Mouse (Mus musculus): ENCODE results near the gene 1700028K03Rik. TPM values are rescaled to one million over a fixed set of nuclear protein-coding genes. Genes with fewer than 3 reads are reported as not detected.

Gene 1700028K03Rik
- polyA plus RNA-seq (2012; rRNA removed), result 0.04 and 0.08 TPM in 2 replicates

DNA sequence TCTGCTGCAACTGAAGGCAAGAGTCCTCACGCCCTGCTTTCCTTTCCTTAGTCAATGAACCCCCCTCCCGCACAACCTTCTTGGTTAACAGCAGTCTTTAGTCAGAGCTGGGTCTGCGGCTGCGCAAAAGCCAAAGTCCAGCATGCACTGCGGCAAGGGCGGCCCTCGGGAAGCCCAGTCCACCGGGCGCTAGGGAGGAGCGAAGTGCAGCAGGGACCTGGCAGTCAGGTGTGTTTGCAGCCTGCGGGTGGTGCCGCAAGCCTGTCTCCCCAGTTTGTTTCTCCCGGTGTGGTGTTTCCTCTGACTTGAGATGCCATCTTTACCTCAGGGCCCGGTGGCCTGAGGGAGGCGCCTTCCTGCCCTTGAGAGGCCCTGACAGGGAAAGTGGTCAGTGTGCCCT is at the start of gene 1700028K03Rik:
1700028K03Rik (plus strand) TSS at position 129 of the 400 bp plus-strand sequence.
- TF ChIP-seq CTCF (IDR thresholded peaks at IDR 0.05; ENCODE audit: borderline replicate concordance, control insufficient read depth, extremely low read depth, insufficient read depth, low read length, poor library complexity), result no peak
- TF ChIP-seq POLR2A (IDR thresholded peaks at IDR 0.05; ENCODE audit: control insufficient read depth, extremely low read depth, insufficient read depth, low read length, poor library complexity), result no peak
- Histone ChIP-seq H3K27me3 (ENCODE audit: control insufficient read depth, insufficient read depth, low read length) (no peaks in the 10 kb centered on the region), H3K27ac (ENCODE audit: control insufficient read depth, insufficient read depth, low read length) (no peak within 1 kb of the TSS), H3K36me3 (ENCODE audit: control insufficient read depth, insufficient read depth, low read length) (no peaks in the 10 kb centered on the region), H3K4me3 (ENCODE audit: control insufficient read depth, insufficient read depth, low read length) (no peak within 1 kb of the TSS), H3K4me1 (replicated peaks; ENCODE audit: control insufficient read depth, insufficient read depth, low read length) (no peaks in the 10 kb centered on the region)
- no peak for DNase-seq
- 89% methylated on average over 15 of the region's 15 CpGs for WGBS

- Histone ChIP-seq H3K4me1 (replicated peaks; ENCODE audit: control insufficient read depth, insufficient read depth, low read length) (no peaks in the 10 kb centered on the region), H3K36me3 (ENCODE audit: control insufficient read depth, insufficient read depth, low read length) (no peaks in the 10 kb centered on the region), H3K4me3 (ENCODE audit: control insufficient read depth, insufficient read depth, low read length) (no peak overlapping the region), H3K27me3 (ENCODE audit: control insufficient read depth, insufficient read depth, low read length) (no peaks in the 10 kb centered on the region), H3K27ac (ENCODE audit: control insufficient read depth, insufficient read depth, low read length) (no peak overlapping the region)
- TF ChIP-seq POLR2A (IDR thresholded peaks at IDR 0.05; ENCODE audit: control insufficient read depth, extremely low read depth, insufficient read depth, low read length, poor library complexity) (no peak), CTCF (IDR thresholded peaks at IDR 0.05; ENCODE audit: borderline replicate concordance, control insufficient read depth, extremely low read depth, insufficient read depth, low read length, poor library complexity) (no peak)
- DNase-seq, result no peak
- 86% methylated on average over 4 of the region's 4 CpGs for WGBS
Observed at GRCm38 (mm10) chr5:107488996-107489395, 45.5 kb upstream of the 1700028K03Rik start.

DNA sequence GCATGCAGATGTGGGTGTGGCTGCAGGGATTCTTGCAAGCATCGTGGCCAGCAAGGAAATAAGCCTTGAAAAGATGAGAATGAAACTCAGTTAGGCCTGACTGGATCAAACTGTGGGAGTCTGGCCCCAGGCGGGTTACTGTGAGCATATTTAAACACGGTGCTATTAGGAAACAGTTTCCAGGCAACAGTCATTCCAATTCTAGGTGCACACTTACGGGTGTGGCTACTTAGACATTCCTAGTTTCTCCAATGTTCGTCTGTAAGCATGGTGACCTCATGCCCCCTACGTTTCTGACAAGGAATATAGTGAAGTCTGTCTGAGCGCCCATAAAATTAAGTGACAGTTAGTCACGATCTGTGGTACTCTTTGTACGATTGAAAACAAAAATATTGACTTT is 43.5 kb upstream of the 1700028K03Rik start:
- Histone ChIP-seq H3K27ac (ENCODE audit: control insufficient read depth, insufficient read depth, low read length) (no peak overlapping the region), H3K27me3 (ENCODE audit: control insufficient read depth, insufficient read depth, low read length) (no peaks in the 10 kb centered on the region), H3K36me3 (ENCODE audit: control insufficient read depth, insufficient read depth, low read length) (no peaks in the 10 kb centered on the region), H3K4me1 (replicated peaks; ENCODE audit: control insufficient read depth, insufficient read depth, low read length) (no peaks in the 10 kb centered on the region), H3K4me3 (ENCODE audit: control insufficient read depth, insufficient read depth, low read length) (no peak overlapping the region)
- TF ChIP-seq CTCF (IDR thresholded peaks at IDR 0.05; ENCODE audit: borderline replicate concordance, control insufficient read depth, extremely low read depth, insufficient read depth, low read length, poor library complexity), result no peak
- no peak for TF ChIP-seq POLR2A (IDR thresholded peaks at IDR 0.05; ENCODE audit: control insufficient read depth, extremely low read depth, insufficient read depth, low read length, poor library complexity)
- WGBS, result 96% methylated on average over 9 of the region's 9 CpGs
- no peak for DNase-seq

- no peak for DNase-seq
- H3K27me3 ChIP-seq (ENCODE audit: control insufficient read depth, insufficient read depth, low read length), result no peaks in the 10 kb centered on the region
- no peaks in the 10 kb centered on the region for H3K4me1 ChIP-seq (replicated peaks; ENCODE audit: control insufficient read depth, insufficient read depth, low read length)
- no peaks in the 10 kb centered on the region for H3K36me3 ChIP-seq (ENCODE audit: control insufficient read depth, insufficient read depth, low read length)
- no peak overlapping the region for H3K27ac ChIP-seq (ENCODE audit: control insufficient read depth, insufficient read depth, low read length)
- WGBS, result 94% methylated on average over 2 of the region's 2 CpGs
- TF ChIP-seq CTCF (IDR thresholded peaks at IDR 0.05; ENCODE audit: borderline replicate concordance, control insufficient read depth, extremely low read depth, insufficient read depth, low read length, poor library complexity) (no peak), POLR2A (IDR thresholded peaks at IDR 0.05; ENCODE audit: control insufficient read depth, extremely low read depth, insufficient read depth, low read length, poor library complexity) (no peak)
- H3K4me3 ChIP-seq (ENCODE audit: control insufficient read depth, insufficient read depth, low read length), result no peak overlapping the region
Observed at GRCm38 (mm10) chr5:107492471-107492870, 42.0 kb upstream of the 1700028K03Rik start.

DNA sequence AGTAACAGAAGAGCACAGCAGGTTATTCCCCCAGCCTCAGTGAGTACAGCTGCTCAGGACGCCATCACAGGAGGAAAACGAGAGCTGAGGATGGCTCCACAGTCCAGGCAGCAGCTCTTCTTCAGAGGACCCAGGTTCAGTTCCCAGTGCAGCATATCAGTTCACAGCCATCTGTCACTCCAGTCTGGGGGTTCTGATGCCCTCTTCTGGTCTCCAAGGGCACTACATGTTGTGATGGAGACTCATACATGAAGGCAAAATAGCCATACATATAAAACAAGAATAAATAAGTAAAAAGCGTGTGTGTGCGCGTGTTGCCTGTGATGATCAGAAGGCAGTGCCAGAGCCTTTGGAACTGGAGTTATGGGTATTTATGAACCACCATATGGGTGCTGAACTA is 39.8 kb upstream of the 1700028K03Rik start:
- Histone ChIP-seq H3K4me1 (replicated peaks; ENCODE audit: control insufficient read depth, insufficient read depth, low read length) (no peaks in the 10 kb centered on the region), H3K27ac (ENCODE audit: control insufficient read depth, insufficient read depth, low read length) (no peak overlapping the region), H3K36me3 (ENCODE audit: control insufficient read depth, insufficient read depth, low read length) (no peaks in the 10 kb centered on the region), H3K27me3 (ENCODE audit: control insufficient read depth, insufficient read depth, low read length) (no peaks in the 10 kb centered on the region), H3K4me3 (ENCODE audit: control insufficient read depth, insufficient read depth, low read length) (no peak overlapping the region)
- over 99% methylated on average over 5 of the region's 5 CpGs for WGBS
- DNase-seq, result no peak
- TF ChIP-seq CTCF (IDR thresholded peaks at IDR 0.05; ENCODE audit: borderline replicate concordance, control insufficient read depth, extremely low read depth, insufficient read depth, low read length, poor library complexity) (no peak), POLR2A (IDR thresholded peaks at IDR 0.05; ENCODE audit: control insufficient read depth, extremely low read depth, insufficient read depth, low read length, poor library complexity) (no peak)

DNA sequence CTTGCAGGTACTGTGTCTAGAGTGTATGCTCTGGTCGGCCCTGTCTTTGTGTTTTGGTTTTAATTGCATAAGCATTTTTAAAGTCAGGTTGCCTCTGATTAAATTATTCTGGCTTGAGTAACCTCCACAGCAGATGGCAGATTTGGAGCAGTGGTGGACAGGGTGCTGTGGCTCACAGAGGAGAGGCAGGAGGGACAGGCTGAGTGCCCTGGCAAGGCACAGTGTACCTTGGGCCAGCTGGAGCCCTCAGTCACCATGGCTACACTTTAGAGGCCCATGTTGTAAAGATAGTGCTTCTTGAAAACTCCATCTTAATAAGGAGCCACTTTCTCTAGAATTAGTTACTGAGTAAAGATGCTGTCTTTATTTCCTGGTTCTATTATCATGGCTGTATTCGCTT is 38.5 kb upstream of the 1700028K03Rik start:
- Histone ChIP-seq H3K27me3 (ENCODE audit: control insufficient read depth, insufficient read depth, low read length) (no peaks in the 10 kb centered on the region), H3K36me3 (ENCODE audit: control insufficient read depth, insufficient read depth, low read length) (no peaks in the 10 kb centered on the region), H3K27ac (ENCODE audit: control insufficient read depth, insufficient read depth, low read length) (no peak overlapping the region), H3K4me1 (replicated peaks; ENCODE audit: control insufficient read depth, insufficient read depth, low read length) (no peaks in the 10 kb centered on the region), H3K4me3 (ENCODE audit: control insufficient read depth, insufficient read depth, low read length) (no peak overlapping the region)
- no peak for DNase-seq
- no peak for TF ChIP-seq POLR2A (IDR thresholded peaks at IDR 0.05; ENCODE audit: control insufficient read depth, extremely low read depth, insufficient read depth, low read length, poor library complexity)
- TF ChIP-seq CTCF (IDR thresholded peaks at IDR 0.05; ENCODE audit: borderline replicate concordance, control insufficient read depth, extremely low read depth, insufficient read depth, low read length, poor library complexity), result no peak
- WGBS, result 97% methylated on average over 2 of the region's 2 CpGs

All from thymus, adult 2 months (tissue).